ENCODE assay signal across 28 mouse cellular contexts in genomic region chr13:83612195-83612594, GRCm38 (mm10).
DNase-seq lines count a peak whose midpoint lies in the region; ATAC-seq lines count a peak whose summit lies in the region.
"Had no signal": no experiment of that assay in that cellular context is flagged by ENCODE, and none has a peak within 500 bp of the region (broad histone marks: within the 10 kb centered on the region; RNA-seq: fewer than 3 reads in every experiment).

No protein-coding gene starts in this region.

- H3K36me3 ChIP-seq in embryonic facial prominence, embryonic 11.5 days (replicated peaks; ENCODE audit: control insufficient read depth, insufficient read depth, low read depth, low read length) = no peaks in the 10 kb centered on the region
- no peaks in the 10 kb centered on the region for H3K36me3 ChIP-seq in embryonic facial prominence, embryonic 10.5 days (replicated peaks)
- H3K36me3 ChIP-seq in midbrain, embryonic 11.5 days (ENCODE audit: control insufficient read depth, insufficient read depth, low read length) = no peaks in the 10 kb centered on the region
- H3K36me3 ChIP-seq in midbrain, embryonic 10.5 days = no peaks in the 10 kb centered on the region
- H3K36me3 ChIP-seq: embryonic facial prominence, embryonic 13.5 days; forebrain, embryonic 12.5 days; forebrain, embryonic 15.5 days; heart, embryonic 12.5 days; heart, embryonic 15.5 days; hindbrain, embryonic 10.5 days; hindbrain, embryonic 13.5 days had no signal

- no peaks in the 10 kb centered on the region for H3K27me3 ChIP-seq in embryonic facial prominence, embryonic 11.5 days (ENCODE audit: control insufficient read depth, insufficient read depth, low read length)
- H3K27me3 ChIP-seq in embryonic facial prominence, embryonic 10.5 days (replicated peaks; ENCODE audit: low read depth, poor library complexity, severe bottlenecking) = no peaks in the 10 kb centered on the region
- H3K27me3 ChIP-seq in midbrain, embryonic 11.5 days (ENCODE audit: control insufficient read depth, insufficient read depth, low read length) = no peaks in the 10 kb centered on the region
- H3K27me3 ChIP-seq in midbrain, embryonic 10.5 days (ENCODE audit: low read depth, poor library complexity, severe bottlenecking) = no peaks in the 10 kb centered on the region
- H3K27me3 ChIP-seq: embryonic facial prominence, embryonic 13.5 days; forebrain, embryonic 12.5 days; forebrain, embryonic 15.5 days; heart, embryonic 12.5 days; heart, embryonic 15.5 days; hindbrain, embryonic 13.5 days had no signal

- no peak overlapping the region for H3K4me3 ChIP-seq in embryonic facial prominence, embryonic 11.5 days (ENCODE audit: low read depth, low read length)
- H3K4me3 ChIP-seq in embryonic facial prominence, embryonic 10.5 days = no peak overlapping the region
- H3K4me3 ChIP-seq in midbrain, embryonic 11.5 days (ENCODE audit: low read depth, low read length) = no peak overlapping the region
- no peak overlapping the region for H3K4me3 ChIP-seq in midbrain, embryonic 10.5 days
- H3K4me3 ChIP-seq: embryonic facial prominence, embryonic 13.5 days; erythroblast, embryonic 14.5 days; forebrain, embryonic 12.5 days; forebrain, embryonic 15.5 days; heart, embryonic 12.5 days; heart, embryonic 15.5 days; hindbrain, embryonic 10.5 days; hindbrain, embryonic 13.5 days had no signal

- peak; percentile 58 for DNase-seq in embryonic facial prominence, embryonic 11.5 days (ENCODE audit: low spot score)
- no peak for DNase-seq in embryonic facial prominence, embryonic 10.5 days (ENCODE audit: low spot score)
- peak; percentile 13 for DNase-seq in kidney, adult 9 months
- no peak for DNase-seq in kidney, adult 18-20 months
- DNase-seq in midbrain, embryonic 11.5 days (ENCODE audit: low spot score, missing footprints) = peak; percentile 35
- no peak for DNase-seq in midbrain, embryonic 10.5 days (ENCODE audit: low spot score)
- peak; percentile 51 for DNase-seq in mesoderm, embryonic 11.5 days (ENCODE audit: low read depth, low spot score)
- DNase-seq in cerebellum, postnatal 14 days = no peak
- DNase-seq: adrenal gland, adult 2 months; adrenal gland, postnatal 14 days; cerebellum, adult 11 months; cerebellum, adult 2 months; cerebellum, adult 9-11 months; cerebellum, postnatal 36 days; gastrocnemius, postnatal 25 days; heart, adult 18-20 months; heart, postnatal 10 days; heart, postnatal 36 days had no signal

- no peak overlapping the region for H3K27ac ChIP-seq in embryonic facial prominence, embryonic 11.5 days (replicated peaks; ENCODE audit: low read depth, low read length)
- no peak overlapping the region for H3K27ac ChIP-seq in embryonic facial prominence, embryonic 10.5 days (replicated peaks)
- no peak overlapping the region for H3K27ac ChIP-seq in midbrain, embryonic 11.5 days (ENCODE audit: low read depth, low read length)
- H3K27ac ChIP-seq in midbrain, embryonic 10.5 days (replicated peaks) = no peak overlapping the region
- H3K27ac ChIP-seq: embryonic facial prominence, embryonic 13.5 days; forebrain, embryonic 12.5 days; forebrain, embryonic 15.5 days; heart, embryonic 15.5 days; hindbrain, embryonic 10.5 days; hindbrain, embryonic 13.5 days had no signal

- 39% methylated on average over 1 of the region's 1 CpGs for WGBS in embryonic facial prominence, embryonic 11.5 days
- WGBS in embryonic facial prominence, embryonic 10.5 days = 41% methylated on average over 1 of the region's 1 CpGs
- WGBS in midbrain, embryonic 11.5 days = 80% methylated on average over 1 of the region's 1 CpGs
- WGBS in midbrain, embryonic 10.5 days = 86% methylated on average over 1 of the region's 1 CpGs

- H3K4me1 ChIP-seq in embryonic facial prominence, embryonic 11.5 days (ENCODE audit: control insufficient read depth, insufficient read depth, low read length) = no peaks in the 10 kb centered on the region
- H3K4me1 ChIP-seq in embryonic facial prominence, embryonic 10.5 days = peaks cover 17% of the 10 kb centered on the region
- no peaks in the 10 kb centered on the region for H3K4me1 ChIP-seq in midbrain, embryonic 11.5 days (ENCODE audit: control insufficient read depth, insufficient read depth, low read length)
- H3K4me1 ChIP-seq in midbrain, embryonic 10.5 days = no peaks in the 10 kb centered on the region; the same call in 1 of the 2 replicates

- no peak overlapping the region for H3K9ac ChIP-seq in embryonic facial prominence, embryonic 11.5 days (replicated peaks; ENCODE audit: low read length)
- H3K9ac ChIP-seq in midbrain, embryonic 11.5 days (ENCODE audit: low read length) = no peak overlapping the region
- H3K9ac ChIP-seq: embryonic facial prominence, embryonic 13.5 days; forebrain, embryonic 12.5 days; forebrain, embryonic 15.5 days; heart, embryonic 12.5 days; heart, embryonic 15.5 days; hindbrain, embryonic 13.5 days had no signal

- 0 out of 2 replicates have a peak, but pooled peaks have one; percentile 62 for ATAC-seq in embryonic facial prominence, embryonic 11.5 days (replicated peaks; ENCODE audit: insufficient number of reproducible peaks, low FRiP score, low TSS enrichment, low read depth)
- ATAC-seq in midbrain, embryonic 11.5 days (ENCODE audit: low FRiP score) = no peak
- ATAC-seq: CD4-positive, CD25-positive, alpha-beta regulatory T cell, adult 4 months; forebrain, embryonic 15.5 days; hindbrain, embryonic 16.5 days had no signal

- H3K4me2 ChIP-seq in embryonic facial prominence, embryonic 11.5 days (ENCODE audit: low read depth, low read length) = no peak overlapping the region
- H3K4me2 ChIP-seq in midbrain, embryonic 11.5 days = no peak overlapping the region
- H3K4me2 ChIP-seq: embryonic facial prominence, embryonic 13.5 days; forebrain, embryonic 12.5 days; forebrain, embryonic 15.5 days; heart, embryonic 12.5 days; heart, embryonic 15.5 days; hindbrain, embryonic 13.5 days had no signal

- H3K9me3 ChIP-seq in embryonic facial prominence, embryonic 11.5 days (replicated peaks; ENCODE audit: control insufficient read depth, low read length) = no peaks in the 10 kb centered on the region
- no peaks in the 10 kb centered on the region for H3K9me3 ChIP-seq in embryonic facial prominence, embryonic 10.5 days
- no peaks in the 10 kb centered on the region for H3K9me3 ChIP-seq in midbrain, embryonic 11.5 days (ENCODE audit: control insufficient read depth, low read length)
- no peaks in the 10 kb centered on the region for H3K9me3 ChIP-seq in midbrain, embryonic 10.5 days (replicated peaks)
- H3K9me3 ChIP-seq: embryonic facial prominence, embryonic 13.5 days; forebrain, embryonic 12.5 days; forebrain, embryonic 15.5 days; heart, embryonic 12.5 days; heart, embryonic 15.5 days; hindbrain, embryonic 10.5 days; hindbrain, embryonic 13.5 days had no signal

Comparison
In these comparisons a context has a peak if more than half of its experiments do, and no peak if none do; other contexts are left out.
1. DNase-seq: peak in embryonic facial prominence, embryonic 11.5 days (single experiment), kidney, adult 9 months (single experiment), midbrain, embryonic 11.5 days (single experiment) and mesoderm, embryonic 11.5 days (single experiment); none in embryonic facial prominence, embryonic 10.5 days (single experiment), kidney, adult 18-20 months (single experiment), midbrain, embryonic 10.5 days (single experiment) and cerebellum, postnatal 14 days (0 of 2).